Mouse (Mus musculus): ENCODE measurements around the gene Cd300lf. TPM values are rescaled to one million over a fixed set of nuclear protein-coding genes. Genes with fewer than 3 reads are reported as not detected.

Cd300lf gene
- polyA plus RNA-seq, 1 experiment from 2014 or later, result 0.17 TPM

GRCm38 (mm10) chr11:115100741-115101140, 33.1 kb downstream of the Cd300lf start:
- H3K27me3 ChIP-seq, result no peaks in the 10 kb centered on the region
- no peak for ATAC-seq (ENCODE audit: low FRiP score, low read depth)
- H3K9me3 ChIP-seq, result no peaks in the 10 kb centered on the region
- 65% methylated on average over 7 of the region's 7 CpGs for WGBS
- no peak overlapping the region for H3K27ac ChIP-seq (replicated peaks)
- H3K9ac ChIP-seq, result no peak overlapping the region
- H3K4me1 ChIP-seq (replicated peaks), result no peaks in the 10 kb centered on the region
- H3K4me2 ChIP-seq, result no peak overlapping the region
- no peaks in the 10 kb centered on the region for H3K36me3 ChIP-seq
- no peak overlapping the region for H3K4me3 ChIP-seq

- H3K9ac ChIP-seq, result no peak overlapping the region
- no peak overlapping the region for H3K27ac ChIP-seq (replicated peaks)
- ATAC-seq (ENCODE audit: low FRiP score, low read depth), result no peak
- no peaks in the 10 kb centered on the region for H3K4me1 ChIP-seq (replicated peaks)
- H3K4me3 ChIP-seq, result no peak overlapping the region
- H3K36me3 ChIP-seq, result no peaks in the 10 kb centered on the region
- H3K4me2 ChIP-seq, result no peak overlapping the region
- 88% methylated on average over 5 of the region's 5 CpGs for WGBS
- H3K27me3 ChIP-seq, result no peaks in the 10 kb centered on the region
- no peaks in the 10 kb centered on the region for H3K9me3 ChIP-seq
These were observed 33.7 kb downstream of the Cd300lf start for GRCm38 (mm10) chr11:115100032-115100621.

- Histone ChIP-seq H3K4me2 (no peak overlapping the region), H3K27me3 (no peaks in the 10 kb centered on the region), H3K4me1 (replicated peaks) (no peaks in the 10 kb centered on the region), H3K36me3 (no peaks in the 10 kb centered on the region), H3K9ac (no peak overlapping the region), H3K27ac (replicated peaks) (no peak overlapping the region), H3K9me3 (no peaks in the 10 kb centered on the region), H3K4me3 (no peak overlapping the region)
- no peak for ATAC-seq (ENCODE audit: low FRiP score, low read depth)
- 67% methylated on average over 16 of the region's 16 CpGs for WGBS
These were observed 34.5 kb downstream of the Cd300lf start for GRCm38 (mm10) chr11:115099241-115099840.

DNA sequence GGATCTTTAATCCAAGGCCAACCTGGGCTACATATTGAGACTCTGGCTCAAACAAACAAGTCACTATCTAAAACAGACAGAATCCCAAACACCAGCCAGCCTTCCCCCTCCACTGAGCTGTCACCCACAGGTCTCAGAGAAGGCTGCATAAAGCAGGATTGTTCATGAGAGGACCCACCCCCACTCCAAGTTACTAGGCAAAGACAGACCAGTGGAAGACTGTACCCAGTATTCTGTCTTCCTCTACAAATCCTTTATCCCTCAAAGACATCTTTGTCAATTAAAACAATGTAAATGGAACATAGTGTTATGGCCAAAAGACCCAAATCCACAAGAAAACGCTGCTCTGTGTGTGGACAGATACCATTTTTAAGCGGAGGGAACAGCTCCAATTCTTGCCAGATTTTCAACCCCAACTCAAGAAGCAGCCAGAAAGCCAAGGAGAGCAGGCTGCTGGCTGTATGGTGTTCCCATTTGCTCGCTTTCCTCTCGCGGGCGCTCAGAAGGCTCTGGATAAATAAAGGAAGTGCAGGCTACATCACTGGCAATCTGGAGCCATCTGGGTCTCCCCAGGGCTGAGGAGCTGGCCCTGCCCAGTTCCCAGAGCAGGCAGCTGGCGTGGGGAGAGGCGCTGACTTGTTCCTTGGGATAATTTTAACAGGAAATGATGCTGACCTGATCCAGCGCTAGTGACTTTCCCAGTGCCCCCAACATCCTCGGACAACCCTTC, 35.4 kb downstream of the Cd300lf start:
- Histone ChIP-seq H3K4me1 (replicated peaks) (no peaks in the 10 kb centered on the region), H3K4me2 (no peak overlapping the region), H3K9ac (no peak overlapping the region), H3K27me3 (no peaks in the 10 kb centered on the region), H3K36me3 (no peaks in the 10 kb centered on the region), H3K9me3 (no peaks in the 10 kb centered on the region), H3K4me3 (no peak overlapping the region), H3K27ac (replicated peaks) (no peak overlapping the region)
- WGBS, result 66% methylated on average over 10 of the region's 10 CpGs
- ATAC-seq (ENCODE audit: low FRiP score, low read depth), result no peak

GRCm38 (mm10) chr11:115092140-115092539, 41.7 kb downstream of the Cd300lf start:
- Histone ChIP-seq H3K9me3 (no peaks in the 10 kb centered on the region), H3K4me3 (peak overlapping the region; percentile 30; the same call in 1 of the 2 replicates), H3K27me3 (peaks cover 31% of the 10 kb centered on the region), H3K4me2 (peak overlapping the region; percentile 59), H3K4me1 (replicated peaks) (peaks cover 12% of the 10 kb centered on the region), H3K36me3 (no peaks in the 10 kb centered on the region), H3K27ac (replicated peaks) (no peak overlapping the region), H3K9ac (no peak overlapping the region)
- ATAC-seq (ENCODE audit: low FRiP score, low read depth), result no peak
- WGBS, result 18% methylated on average over 4 of the region's 4 CpGs

DNA sequence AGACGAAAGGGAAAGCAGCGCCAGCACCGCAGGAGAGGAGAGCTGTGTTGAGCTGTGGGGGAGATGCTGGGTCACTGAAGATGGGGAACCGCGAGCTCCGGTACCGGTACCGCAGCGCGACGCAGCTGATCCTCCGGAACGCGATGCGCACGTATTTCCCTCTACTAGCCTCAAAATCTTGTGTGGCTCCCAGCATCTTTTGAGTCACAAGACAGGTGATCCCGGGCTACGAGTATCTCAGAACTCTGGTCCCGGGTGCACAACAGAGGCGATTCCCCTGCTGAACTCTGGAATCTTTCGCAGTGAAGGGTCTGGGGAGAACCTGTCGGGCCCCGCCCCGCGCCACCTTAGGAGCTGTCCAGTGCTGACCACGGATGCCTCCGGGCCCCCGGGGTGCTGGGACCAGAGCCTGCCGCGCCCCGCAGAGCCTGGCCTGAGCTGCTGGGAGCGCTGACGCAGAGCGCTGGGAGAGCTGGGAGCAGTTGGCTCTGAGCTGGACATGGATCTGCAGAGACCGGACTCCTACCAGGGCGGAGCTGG, 42.4 kb downstream of the Cd300lf start, which contains the start of gene Rab37:
Gene Rab37 (plus strand): TSS at position 70 of the 540 bp plus-strand sequence.
- no peak within 1 kb of the TSS for H3K27ac ChIP-seq (replicated peaks)
- H3K4me3 ChIP-seq, result peak within 1 kb of the TSS; percentile 30
- no peak for ATAC-seq (ENCODE audit: low FRiP score, low read depth)
- H3K9ac ChIP-seq, result peak within 1 kb of the TSS; percentile 23; the same call in 1 of the 2 replicates
- H3K4me2 ChIP-seq, result peak within 1 kb of the TSS; percentile 59
- no peaks in the 10 kb centered on the region for H3K36me3 ChIP-seq
- H3K4me1 ChIP-seq (replicated peaks), result peaks cover 12% of the 10 kb centered on the region
- peaks cover 31% of the 10 kb centered on the region for H3K27me3 ChIP-seq
- no peaks in the 10 kb centered on the region for H3K9me3 ChIP-seq
- WGBS, result 3% methylated on average over 36 of the region's 36 CpGs

- ATAC-seq (ENCODE audit: low FRiP score, low read depth), result no peak
- WGBS, result 68% methylated on average over 6 of the region's 6 CpGs
These were observed 43.9 kb downstream of the Cd300lf start for GRCm38 (mm10) chr11:115089853-115090252.

DNA sequence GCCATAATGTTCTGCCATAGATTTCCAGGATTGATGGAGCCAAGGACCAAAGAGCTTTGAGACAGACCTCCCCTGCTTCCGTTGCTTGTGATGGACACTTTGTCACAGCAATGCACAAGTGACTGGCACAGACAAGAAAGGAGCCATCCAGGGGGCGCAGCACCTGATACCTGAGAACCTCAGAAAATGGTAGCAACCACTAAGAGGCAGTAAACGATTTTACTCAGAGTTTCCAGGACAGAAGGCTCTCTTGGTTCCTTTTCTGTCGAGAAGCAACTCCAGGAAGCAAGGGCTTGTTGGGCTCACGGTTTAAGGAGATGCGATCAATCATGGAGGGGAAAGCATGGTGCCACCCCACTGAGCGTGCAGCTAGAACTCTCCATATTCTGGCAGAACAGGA, 47.6 kb downstream of the Cd300lf start:
- ATAC-seq (ENCODE audit: low FRiP score, low read depth), result no peak
- Histone ChIP-seq H3K4me3 (no peak overlapping the region), H3K9ac (no peak overlapping the region), H3K9me3 (no peaks in the 10 kb centered on the region), H3K4me2 (no peak overlapping the region), H3K27ac (replicated peaks) (no peak overlapping the region), H3K4me1 (replicated peaks) (peaks cover 17% of the 10 kb centered on the region), H3K27me3 (peaks cover 13% of the 10 kb centered on the region), H3K36me3 (no peaks in the 10 kb centered on the region)
- 71% methylated on average over 7 of the region's 7 CpGs for WGBS

More at GRCm38 (mm10) chr11:115089853-115090252, 43.9 kb downstream of the Cd300lf start:
- peaks cover 31% of the 10 kb centered on the region for H3K27me3 ChIP-seq
- no peaks in the 10 kb centered on the region for H3K36me3 ChIP-seq
- no peaks in the 10 kb centered on the region for H3K9me3 ChIP-seq
- H3K4me3 ChIP-seq, result no peak overlapping the region
- H3K4me1 ChIP-seq (replicated peaks), result peaks cover 15% of the 10 kb centered on the region
- no peak overlapping the region for H3K27ac ChIP-seq (replicated peaks)
- no peak overlapping the region for H3K9ac ChIP-seq
- H3K4me2 ChIP-seq, result no peak overlapping the region

DNA sequence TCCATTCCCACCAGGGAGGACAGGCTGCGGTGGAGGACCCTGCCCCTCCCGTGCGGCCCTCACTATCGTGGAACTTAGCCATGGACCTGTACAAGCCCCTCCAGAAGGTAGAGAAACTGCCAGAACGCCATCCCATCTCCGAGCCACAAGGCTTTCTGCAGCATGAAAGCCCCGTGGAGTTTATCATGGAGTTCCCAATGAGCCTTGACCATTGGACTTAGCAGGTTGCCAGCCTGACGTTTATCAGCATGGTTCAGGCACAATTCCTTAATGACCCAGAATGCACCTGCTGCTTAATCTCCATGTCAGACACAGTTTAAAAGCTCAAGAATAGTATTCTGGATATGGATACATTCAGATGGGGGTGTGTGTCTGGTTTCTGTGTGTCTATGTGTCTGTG, 48.7 kb downstream of the Cd300lf start:
- H3K4me1 ChIP-seq (replicated peaks), result peaks cover 14% of the 10 kb centered on the region
- H3K9ac ChIP-seq, result no peak overlapping the region
- H3K36me3 ChIP-seq, result no peaks in the 10 kb centered on the region
- H3K27ac ChIP-seq (replicated peaks), result no peak overlapping the region
- no peak for ATAC-seq (ENCODE audit: low FRiP score, low read depth)
- H3K4me2 ChIP-seq, result no peak overlapping the region
- WGBS, result 33% methylated on average over 8 of the region's 8 CpGs
- H3K27me3 ChIP-seq, result peaks cover 2% of the 10 kb centered on the region
- no peak overlapping the region for H3K4me3 ChIP-seq
- no peaks in the 10 kb centered on the region for H3K9me3 ChIP-seq

DNA sequence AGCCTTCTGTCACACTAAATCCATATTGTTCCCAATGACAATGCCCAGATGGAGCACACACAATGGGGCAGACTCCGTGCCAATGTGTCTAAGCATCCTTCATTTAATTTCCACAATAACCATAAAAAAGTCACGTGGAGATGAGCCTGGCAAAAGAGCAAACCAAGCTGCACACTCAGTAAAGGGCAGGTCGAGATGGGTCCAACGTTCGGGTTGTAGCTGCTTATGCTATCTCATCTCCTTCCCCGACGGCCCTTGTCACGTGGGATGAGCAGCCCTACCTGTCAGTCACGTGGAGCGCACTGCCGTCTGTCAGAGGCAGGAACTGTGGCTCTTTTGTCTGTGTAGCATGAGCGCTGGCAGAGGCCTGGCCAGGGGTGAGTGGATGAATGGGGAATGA, 49.2 kb downstream of the Cd300lf start:
- peaks cover 14% of the 10 kb centered on the region for H3K4me1 ChIP-seq (replicated peaks)
- H3K4me3 ChIP-seq, result no peak overlapping the region
- 16% methylated on average over 12 of the region's 12 CpGs for WGBS
- no peak for ATAC-seq (ENCODE audit: low FRiP score, low read depth)
- no peaks in the 10 kb centered on the region; the same call in 1 of the 2 replicates for H3K27me3 ChIP-seq
- no peaks in the 10 kb centered on the region for H3K36me3 ChIP-seq
- no peaks in the 10 kb centered on the region for H3K9me3 ChIP-seq
- H3K4me2 ChIP-seq, result no peak overlapping the region
- no peak overlapping the region for H3K27ac ChIP-seq (replicated peaks)
- H3K9ac ChIP-seq, result no peak overlapping the region

DNA sequence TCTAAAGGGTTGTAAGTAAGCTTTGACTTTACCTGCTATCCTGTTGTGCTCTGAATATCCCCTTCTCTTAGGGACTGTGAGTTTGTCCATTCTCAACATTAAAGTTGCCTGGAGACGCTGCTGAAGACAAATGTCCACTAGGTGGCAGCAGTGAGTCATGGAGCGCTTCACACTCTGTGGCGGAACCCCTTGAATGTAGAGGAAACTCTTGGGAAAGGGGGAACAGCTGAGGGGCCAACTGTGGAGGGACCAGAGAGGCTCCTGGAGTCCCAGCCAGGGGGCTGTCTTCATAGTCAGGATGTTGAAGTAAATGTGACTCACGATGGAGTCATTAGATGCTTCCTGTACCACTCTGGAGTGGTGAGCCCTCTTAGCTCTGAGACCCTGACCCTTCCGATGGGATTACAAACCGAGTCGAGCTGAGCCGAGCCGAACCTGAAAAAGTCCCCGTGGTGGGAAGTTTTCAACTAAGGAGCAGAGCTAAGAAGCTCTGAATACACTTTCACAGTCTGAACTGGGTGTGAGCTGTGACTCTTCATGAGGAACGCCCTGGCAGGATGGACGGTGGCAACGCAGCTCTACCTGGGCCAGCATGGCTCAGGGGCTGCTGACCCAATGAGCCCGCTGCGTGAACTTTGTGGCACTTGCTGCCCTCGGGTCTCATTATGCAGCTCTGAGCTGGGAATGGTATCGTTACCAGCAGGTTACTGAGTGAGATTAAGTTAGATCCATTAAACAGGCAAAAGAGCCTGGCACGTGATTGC, 50.2 kb downstream of the Cd300lf start:
- peak; percentile 48 for ATAC-seq (ENCODE audit: low FRiP score, low read depth)
- no peak overlapping the region for H3K9ac ChIP-seq
- H3K27ac ChIP-seq (replicated peaks), result no peak overlapping the region
- H3K4me2 ChIP-seq, result no peak overlapping the region
- H3K9me3 ChIP-seq, result no peaks in the 10 kb centered on the region
- no peak overlapping the region for H3K4me3 ChIP-seq
- H3K27me3 ChIP-seq, result no peaks in the 10 kb centered on the region; the same call in 1 of the 2 replicates
- H3K4me1 ChIP-seq (replicated peaks), result peaks cover 14% of the 10 kb centered on the region
- no peaks in the 10 kb centered on the region for H3K36me3 ChIP-seq
- WGBS, result 41% methylated on average over 18 of the region's 18 CpGs
